Mouse (Mus musculus) kidney, postnatal 4 days (tissue): ENCODE data around the gene Tsr2.

Source experiments
- DNase-seq, 2 experiments: peaks; one replicate each; pipeline ENCODE4 v3.0.0; 2021; ENCODE audit warnings: mixed read lengths in 2 of 2

Tsr2 gene

DNA sequence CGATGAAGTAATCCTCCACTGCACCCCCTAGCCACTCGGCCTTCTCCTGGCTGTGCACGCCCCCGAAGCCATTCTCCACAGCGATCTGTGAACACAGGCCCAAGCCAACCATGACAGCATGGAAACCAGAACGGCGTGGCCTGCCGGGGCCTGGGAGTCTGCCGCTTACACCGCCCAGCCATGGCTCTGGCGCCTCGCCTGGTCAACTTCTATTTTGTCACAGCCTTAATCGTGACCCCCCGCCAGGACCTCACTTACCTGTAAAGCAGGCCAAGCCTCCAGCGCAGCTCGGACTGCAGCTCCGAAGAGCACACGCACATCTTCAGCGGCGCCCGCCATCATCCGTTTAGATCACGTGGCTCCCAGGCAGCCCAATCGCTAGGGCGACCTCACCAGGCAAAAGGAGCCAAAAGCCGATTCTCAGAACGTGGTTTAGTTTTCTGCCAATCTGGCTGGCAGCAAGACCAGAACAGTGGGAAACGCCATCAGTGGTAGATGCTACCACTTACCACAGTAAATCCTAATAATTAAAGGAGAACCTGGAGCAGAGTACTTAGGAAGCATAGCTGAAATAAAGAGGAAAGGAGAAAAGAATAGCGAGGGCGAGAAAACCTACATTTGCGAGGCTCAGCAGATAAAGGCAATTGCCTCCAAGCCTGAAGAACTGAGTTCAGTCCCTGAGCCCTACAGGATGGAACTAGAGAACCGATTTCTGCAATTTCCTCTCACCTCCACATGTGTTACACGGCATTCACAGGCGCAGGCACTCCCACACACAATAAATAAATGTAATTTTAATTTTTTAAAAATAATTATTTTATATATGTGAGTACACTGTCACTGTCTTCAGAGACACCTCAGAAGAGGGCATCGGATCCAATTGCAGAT lies at the start of gene Tsr2:
Gene Tsr2, minus strand, starts transcription at position 373 of the 888 bp plus-strand sequence.
- peak; percentile 76 to 84 for DNase-seq

DNA sequence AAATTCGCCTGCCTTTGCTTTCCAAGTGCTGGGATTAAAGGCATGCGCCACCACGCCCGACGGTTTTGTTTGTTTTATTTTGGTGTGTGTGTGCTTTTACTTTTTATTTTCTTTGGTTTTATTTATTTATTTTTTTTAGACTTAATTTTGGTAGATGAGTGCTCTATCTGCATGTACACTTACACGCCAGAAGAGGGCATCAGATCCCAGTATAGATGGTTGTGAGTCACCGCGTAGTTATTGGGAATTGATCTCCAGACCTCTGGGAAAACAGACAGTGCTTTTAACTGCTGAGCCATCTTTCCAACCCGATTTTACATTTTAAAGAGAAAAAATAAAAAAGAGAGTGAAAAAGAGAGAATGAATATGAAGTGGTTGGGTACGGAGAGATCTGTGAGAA lies 36.4 kb upstream of the Tsr2 start:
- DNase-seq, result peak; percentile 1 to 3

DNA sequence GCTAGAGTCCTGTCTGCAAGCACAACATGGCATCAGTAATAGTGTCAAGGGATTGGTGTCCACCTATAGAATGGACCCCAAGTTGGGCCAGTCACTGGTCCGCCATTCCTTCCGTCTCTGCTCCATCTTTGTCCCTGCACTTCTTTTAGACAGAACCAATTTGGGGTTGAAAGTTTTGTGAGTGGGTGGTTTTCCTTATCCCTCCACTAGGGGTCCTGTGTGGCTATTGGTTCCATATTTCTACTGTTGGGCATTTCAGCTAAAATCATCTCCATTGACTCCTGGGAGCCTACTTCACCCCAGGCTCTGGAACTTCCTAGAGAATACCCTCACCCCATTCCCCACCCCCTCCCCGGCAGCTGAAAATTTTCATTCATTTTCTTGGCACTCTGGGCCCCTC lies 34.1 kb upstream of the Tsr2 start:
- no peak for DNase-seq

DNA sequence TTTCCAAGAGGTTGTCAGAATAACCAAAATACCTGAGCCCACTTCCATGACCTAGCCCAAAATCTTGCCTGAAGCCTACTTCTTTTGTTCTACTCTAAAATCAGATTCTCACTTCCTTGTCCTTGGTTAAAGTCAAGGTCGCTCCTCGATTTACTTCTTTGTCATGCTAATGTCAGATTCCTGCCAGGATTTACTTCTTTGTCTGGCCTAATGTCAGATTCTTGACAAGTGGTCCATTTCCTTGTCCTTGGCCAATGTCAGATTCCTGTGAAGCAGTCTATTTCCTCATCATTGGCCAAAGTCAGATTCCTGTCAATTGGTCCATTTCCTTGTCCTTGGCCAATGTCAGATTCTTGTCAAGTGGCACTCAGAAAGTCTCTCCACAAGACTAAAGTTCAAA lies 27.6 kb upstream of the Tsr2 start:
- no peak for DNase-seq

DNA sequence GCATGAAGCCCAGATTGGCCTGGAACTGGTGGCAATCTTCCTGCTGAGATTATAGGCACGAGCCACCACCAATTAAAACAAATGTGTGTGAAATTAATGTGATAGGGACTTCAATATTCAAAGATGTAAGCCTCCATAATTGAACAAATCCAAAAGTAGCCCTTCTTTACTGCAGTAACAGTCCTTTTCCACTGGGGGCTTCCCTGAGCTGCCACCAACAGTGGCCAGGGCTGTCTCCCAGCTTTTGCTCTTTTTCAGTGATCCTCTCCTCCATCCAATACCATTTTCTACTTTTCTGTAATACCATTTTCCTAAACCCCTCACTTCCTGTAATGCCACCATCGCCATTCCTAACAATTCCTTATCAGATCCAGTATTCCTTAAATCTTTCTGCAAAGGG lies 21.1 kb upstream of the Tsr2 start:
- DNase-seq, result peak; percentile 2 to 21

DNA sequence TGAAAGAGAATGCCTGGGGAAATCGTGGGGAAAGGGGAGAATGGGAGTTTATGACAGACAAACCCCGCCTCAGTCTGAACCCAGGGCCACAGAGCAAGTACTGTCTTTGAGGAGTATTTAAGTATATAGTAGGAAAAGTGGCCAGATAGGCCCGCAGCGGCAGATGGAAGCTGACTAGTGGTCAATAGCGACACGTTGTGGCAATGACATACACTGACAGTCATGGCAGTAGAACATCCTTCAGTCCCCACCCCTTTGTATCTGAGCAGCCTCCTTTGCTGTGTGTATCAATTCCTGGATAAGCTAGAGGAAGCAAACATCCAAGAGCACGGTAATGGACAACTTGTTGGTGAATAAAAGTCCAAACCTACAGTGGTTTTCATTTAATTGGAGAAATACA lies 20.5 kb upstream of the Tsr2 start:
- DNase-seq, result peak; percentile 38 to 58

DNA sequence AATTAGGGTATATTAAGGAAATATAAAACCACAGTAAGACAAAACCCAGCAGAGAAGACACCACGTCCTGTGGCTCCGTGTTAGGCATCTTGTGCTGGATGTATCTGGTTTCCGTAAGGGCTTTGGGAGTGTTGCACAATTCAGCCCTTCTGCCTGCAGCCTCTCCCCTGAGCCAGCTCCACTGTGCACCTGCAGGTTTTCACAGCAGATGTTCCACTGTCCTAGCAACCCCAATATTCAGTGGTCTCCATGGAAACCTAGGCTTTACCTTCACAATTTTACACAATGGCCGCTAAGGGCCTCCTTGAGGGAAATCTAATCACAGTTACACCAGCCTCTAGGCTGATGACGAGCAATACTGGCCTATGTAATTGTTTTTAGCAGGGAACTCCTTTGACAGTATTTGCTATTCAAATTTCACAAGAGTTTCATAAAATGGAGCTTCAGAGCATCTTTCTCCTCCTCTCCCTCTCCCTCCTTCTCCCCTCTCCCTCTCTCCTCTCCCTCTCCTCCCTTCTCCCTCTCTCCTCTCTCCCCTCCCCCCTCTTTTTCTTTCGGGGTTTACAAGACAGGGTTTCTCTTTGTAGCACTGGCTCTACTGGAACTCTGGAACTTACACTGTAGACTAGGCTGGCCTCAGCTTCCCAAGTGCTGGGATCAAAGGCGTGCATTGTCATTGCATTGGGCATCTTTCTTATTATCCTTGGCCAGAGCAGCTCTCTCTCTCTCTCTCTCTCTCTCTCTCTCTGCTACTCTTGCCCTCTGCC lies 11.1 kb upstream of the Tsr2 start:
- no peak for DNase-seq

DNA sequence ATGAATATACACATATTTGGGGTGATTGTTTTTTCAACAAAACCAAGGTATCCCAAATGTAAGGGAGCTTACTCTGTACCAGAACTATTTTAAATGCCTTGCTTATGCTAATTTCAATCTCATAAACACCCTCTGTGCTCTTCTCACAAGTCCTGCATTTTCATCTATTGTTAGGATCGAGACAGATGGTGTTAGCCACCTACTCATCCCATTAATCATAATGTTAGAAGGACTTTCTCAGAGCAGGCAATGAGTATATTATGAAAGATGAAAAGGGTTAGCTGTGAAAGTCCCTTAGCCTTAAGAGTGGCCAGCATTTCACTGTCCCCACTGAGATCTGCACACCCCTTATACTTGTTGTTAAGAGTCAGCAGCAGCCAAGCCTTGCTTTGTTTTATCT lies 8.9 kb downstream of the Tsr2 start:
- no peak for DNase-seq

DNA sequence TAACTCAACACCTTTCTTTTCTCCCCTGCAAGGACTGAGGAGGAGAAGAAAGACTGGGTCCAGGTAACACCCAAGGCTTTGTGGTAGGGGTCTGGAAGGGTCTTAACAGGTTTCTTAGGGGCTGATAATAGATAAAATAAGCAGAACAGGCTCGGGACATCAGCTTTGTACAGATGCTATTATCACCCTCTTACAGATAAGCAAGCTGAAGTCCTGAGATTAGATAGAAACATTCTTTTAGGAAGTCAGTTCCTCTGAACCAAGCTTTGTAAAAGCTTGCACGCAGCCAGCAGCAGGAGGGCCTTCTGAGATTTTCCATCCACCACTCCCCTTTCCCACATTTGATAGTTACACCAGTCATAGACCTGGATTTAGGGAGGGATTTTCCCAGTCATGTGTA lies 10.7 kb downstream of the Tsr2 start:
- DNase-seq, result no peak

DNA sequence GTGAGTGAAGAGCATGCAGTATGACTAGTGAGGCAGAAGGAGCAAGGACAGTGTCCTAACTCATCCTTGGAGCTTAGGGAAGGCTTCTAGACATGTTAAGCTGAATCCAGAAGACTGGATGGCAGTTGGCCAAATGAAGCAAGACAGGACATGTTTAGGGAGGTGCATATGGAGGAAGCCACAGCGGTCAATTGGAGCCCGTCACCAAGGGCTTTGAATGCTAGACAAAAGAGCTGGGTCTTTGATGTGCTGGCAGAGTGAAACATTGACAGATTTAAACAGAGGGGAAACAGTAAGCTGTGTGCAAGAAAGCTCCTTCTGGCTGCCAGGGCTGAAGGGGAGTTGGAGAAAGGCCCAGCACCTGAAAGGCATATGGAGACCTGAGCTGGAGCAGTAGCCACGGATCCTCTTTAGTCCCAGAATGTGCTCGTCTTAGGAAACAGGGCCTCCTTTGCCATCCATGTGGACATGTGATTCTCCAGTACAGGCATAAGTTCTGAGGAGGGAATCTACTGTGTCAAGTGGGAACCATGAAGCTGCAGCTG lies 19.3 kb downstream of the Tsr2 start:
- DNase-seq, result no peak

DNA sequence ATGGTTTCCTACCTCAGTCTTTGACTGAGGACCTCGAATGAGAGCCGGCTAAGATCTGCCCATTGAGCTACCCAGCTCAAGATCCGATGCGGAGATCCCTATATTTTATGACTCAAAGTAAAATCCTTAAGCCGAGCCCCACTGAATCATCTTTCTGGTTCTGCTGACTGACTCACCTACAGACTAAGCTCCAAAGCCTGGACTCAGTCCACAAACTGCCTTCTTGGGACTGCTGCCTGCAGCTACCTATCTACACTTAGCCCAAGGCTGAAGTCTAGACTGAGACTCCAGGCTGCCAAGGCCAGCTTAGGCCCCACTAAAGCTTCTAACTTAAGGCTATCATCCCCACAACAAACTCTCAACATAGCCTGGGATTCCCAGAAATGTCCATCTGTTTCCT lies 20.3 kb downstream of the Tsr2 start:
- DNase-seq, result no peak

DNA sequence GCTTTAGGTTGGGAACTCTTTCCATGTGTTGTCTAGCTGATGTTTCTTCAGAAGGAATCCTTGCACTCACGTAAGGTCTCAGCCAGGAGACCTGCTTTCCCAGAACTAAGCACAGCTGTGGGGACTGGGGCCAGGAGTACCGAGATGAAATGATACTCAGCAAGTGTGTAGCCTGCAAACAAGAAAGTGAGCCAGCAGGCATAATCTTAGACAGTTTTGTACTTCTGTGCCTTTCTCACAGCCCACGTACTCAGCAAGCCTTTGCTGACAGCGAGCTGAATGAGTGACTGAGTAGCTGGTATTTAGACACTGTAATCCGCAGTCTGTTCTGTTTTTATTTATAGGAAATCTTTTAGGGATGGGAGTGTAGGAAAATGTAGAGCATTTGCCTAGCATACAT lies 28.5 kb downstream of the Tsr2 start:
- DNase-seq, result no peak

DNA sequence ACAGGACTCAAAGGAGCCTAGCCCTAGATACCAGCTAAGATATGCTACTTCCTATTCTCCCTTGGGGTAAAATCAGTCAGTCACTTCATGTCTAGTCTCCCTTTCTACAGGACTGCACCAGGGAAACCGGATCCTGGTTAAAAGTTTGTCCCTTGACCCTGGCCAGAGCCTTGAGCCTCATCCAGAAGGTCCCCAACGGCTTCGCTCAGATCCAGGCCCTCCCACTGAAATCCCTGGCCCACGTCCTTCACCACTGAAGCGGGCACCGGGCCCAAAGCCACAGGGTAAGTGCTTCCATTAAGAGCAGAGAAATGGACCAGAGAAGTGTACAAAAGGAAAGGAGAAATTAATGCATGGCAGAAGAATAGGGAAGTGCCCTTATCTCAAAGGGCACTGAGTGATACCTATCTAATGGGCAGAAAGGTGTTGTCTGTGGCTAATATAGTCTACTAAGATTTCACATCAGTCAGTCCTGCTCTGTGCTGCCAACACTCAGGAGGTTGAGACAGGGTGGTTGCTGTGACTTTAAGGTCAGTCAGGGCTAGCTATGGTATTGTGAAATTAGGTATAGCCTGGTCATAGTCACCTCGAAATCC lies 30.2 kb downstream of the Tsr2 start:
- DNase-seq, result no peak

DNA sequence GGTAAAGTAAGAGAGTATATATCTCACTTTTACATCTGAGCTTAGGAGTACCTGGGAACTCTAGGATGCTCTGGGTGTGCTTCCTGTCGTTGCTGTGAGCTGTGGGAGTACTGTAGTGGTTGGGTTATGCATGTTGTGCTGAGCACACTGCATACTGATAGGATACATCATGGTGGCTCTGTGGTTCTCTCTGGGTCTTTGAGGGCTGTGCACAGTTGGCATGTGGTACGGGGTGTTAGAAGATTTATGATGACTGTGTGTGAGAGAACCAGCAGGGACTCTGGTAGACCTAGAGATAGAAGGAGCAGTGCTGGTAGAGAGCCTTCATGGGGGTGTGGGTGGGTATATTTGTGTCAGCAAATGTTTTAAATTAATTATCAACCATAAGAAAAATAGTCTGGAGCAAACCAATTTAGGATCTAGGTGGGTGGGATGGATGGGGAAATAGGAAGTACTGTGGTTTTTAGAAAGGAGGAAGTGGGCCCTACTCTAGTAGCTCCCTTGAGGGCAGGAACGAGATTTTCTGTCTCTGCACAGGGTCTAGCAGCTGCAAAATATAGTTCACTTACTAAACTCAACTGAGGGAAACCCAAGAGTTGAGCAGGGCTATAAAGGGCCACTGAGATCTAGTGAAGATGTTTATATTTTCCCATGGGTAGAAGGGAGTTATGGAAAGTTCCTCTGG lies 34.6 kb downstream of the Tsr2 start:
- no peak for DNase-seq

DNA sequence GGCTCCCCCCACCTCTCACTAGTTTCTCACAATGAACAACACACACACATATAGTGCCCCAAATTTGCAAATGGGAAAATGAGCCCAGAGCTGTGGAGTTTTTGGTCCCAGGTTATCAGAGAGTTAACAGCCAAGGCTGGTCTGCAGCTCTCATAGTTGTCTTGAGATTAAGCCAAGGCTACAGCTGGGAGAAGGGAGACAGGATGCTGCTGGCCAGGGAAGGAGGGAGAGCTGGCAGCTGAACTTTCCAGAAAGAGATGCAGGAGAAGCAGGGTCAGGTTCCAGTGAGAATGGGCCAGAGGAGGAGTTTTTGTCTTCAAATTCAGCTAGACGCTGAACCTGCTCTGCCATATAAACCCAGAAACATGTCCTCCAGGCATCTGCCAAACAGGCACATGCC lies 37.0 kb downstream of the Tsr2 start:
- peak in 1 of 2 experiments; percentile 17 for DNase-seq

DNA sequence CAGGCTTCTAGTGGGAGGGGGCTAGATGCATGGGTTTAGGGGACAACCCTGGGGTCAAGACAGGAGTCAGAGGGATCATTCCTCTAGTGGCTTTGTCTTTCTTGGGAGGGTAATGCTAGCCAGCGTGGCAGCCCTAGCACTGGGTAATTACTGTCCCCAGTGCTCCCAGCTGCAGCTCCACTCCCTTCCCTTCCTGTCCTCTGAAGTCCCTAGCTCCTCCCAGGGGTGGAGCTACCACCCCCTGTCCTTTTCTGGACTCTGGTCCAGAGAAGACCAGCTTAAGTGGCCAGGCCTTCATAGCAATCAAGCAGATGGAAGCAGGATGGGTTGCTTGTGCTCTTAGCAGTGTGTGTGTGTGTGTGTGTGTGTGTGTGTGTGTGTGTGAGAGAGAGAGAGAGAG lies 40.8 kb downstream of the Tsr2 start:
- peak; percentile 55 to 68 for DNase-seq

DNA sequence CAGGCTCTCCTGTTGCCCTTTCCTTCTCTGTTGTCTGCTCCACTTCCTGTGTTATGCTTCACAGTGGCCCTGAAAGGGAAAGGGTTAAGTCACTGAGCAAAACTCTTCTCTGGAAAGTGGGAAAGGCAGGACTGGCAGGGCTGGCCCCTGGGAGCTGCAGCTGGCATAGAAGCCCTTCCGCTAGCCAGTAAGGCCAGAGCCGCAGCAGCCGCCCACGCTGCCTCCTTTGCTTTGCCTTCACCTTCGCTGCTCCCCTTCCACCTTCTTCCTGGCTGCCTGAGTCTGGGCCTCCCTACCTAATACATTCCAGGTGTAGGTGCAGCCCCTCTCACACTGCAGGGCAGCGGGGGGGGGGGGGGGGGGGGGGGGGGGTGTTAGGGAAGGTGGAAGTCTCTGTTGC lies 41.9 kb downstream of the Tsr2 start:
- DNase-seq, result peak; percentile 22 to 46

DNA sequence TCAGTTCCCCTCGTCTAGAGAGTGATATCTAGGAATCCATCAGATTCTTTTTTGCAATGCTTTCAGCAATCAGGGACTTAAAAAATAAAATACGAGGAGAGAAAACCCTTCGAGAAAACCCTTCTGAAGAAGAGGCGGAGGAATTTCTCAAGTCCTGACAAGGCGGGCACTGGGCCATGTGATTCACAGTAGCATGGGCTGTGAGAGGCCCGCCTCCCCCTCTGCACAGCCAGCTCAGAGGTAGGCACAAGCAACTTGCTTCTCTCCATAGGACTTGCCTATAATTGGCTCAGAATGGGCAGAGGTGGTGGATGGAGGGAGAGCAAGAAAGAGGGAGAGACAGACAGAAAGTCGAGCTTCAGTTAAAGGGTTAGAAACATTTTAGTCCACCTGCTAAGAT lies 46.0 kb downstream of the Tsr2 start:
- peak; percentile 18 to 37 for DNase-seq

DNA sequence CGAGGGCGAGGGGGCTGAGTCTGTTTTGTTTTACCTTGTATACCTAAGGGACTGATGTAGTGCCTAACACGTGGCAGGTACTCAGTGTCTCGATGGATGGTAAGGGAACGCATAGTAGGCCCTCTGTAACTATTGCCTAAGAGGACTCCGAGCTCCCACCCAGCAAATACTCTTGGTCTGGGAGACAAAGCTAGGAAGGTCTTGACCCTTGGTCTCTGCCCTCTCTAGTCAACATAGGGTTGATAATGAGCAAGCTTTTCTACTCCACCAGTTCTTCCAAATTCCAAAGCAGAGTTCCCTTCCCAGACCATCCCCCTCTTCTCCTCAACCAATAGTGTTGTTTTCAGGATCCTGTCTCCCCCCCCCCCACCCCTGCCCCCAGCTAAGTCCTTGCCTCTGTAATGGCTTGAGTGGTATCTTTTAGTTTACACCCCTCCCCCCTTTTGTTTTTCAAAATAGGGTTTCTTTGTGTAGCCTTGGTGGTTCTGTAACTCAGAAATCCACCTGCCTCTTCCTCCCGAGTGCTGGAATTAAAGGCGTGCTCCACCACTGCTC lies 46.6 kb downstream of the Tsr2 start:
- no peak for DNase-seq

DNA sequence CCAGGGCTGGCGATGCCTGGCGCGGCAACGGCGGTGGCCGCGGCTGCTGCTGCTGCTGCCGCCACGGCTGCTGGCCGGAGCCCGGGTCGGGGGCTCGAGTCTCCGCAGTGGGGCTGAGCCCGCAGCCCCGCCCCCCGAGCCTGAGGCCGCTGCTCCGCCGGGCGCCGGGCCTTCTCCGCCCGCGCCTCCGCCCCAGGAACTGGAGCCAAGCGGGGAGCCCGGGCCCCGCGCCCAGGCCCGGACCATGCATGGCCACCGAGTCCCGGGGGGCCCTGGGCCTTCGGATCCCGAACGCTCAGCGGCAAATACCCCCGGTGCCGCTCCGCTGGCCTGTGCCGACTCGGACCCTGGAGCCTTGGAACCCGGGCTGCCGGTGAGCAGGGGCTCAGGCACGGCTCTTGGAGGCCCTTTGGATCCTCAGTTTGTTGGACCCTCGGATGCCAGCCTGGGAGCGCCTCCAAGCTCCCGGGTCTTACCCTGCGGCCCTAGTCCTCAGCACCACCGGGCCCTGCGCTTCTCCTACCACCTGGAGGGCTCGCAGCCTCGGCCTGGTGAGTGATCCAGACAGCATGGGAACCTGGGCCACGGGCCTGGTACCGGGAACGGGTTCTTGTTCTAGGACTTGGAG lies 48.8 kb downstream of the Tsr2 start:
- DNase-seq, result peak; percentile 51 to 67

DNA sequence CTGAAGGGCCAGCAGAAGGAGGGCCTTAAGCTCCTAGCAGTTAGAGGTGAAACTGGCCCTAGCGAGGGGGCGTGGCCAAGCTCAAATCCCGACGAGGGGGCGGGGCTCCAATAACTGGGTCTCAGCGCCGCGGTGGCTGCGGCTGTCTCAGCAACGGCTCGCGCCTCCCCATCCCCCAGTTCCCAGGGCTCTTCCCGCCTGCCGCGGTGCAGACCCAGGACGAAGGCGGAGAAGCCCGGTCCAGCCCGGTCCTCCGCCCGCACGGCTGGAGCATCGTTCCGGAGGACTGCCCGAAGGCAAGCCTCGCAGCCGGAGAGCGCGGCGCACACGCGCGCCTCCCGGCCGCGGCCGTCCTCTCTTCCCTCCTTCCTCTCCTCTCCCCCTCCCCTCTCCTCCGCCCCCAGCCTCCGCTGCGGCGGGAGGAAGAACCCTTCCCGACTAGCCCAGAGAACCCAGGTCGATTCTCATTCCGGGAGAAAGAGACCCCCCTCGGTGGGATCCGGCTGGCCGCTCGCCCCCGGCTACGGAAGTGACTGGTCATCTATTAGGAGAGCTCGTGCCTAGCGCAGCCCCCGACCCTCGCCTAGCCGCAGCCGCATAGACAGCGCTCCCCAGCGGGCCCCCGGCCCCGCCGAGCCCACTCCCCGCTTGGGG lies 49.4 kb downstream of the Tsr2 start:
- peak; percentile 93 to 94 for DNase-seq
